Mouse (Mus musculus) kidney, adult 8-10 months (tissue): ENCODE data around the gene Lpar5.
A peak's percentile ranks its signal among the peaks of the same experiment; 100 is the strongest.
"Not testable (repeated sequence)": the region's sequence is repeated elsewhere in the genome, so short reads cannot be mapped to it uniquely, and the experiment has no call there.

Experiments used
- DNase-seq, 2 experiments: peaks; one replicate each; pipeline ENCODE4 v3.0.0; 2022

Gene Lpar5

DNA sequence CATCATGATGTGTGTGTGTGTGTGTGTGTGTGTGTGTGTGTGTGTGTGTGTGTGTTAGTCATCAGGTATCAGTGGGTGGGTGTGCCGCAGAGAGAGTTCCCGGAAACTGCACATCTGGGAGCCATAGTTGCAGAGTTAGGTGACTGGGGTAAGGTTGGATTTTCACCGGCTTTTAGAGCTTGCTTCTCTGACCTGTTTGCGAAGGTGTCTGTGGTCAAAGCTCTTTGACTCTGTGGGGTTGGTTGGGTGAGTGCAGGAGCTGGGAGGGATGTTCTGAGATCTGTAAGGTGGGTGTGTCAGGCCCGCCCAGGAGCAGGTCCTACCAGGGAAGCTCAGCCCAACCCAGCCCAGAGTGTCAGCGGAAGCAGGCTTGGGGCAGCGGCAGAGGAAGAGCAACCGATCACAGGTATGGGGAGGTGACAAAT lies at the start of gene Lpar5:
Gene Lpar5, plus strand, starts transcription at position 350 of the 425 bp plus-strand sequence.
- no peak for DNase-seq

DNA sequence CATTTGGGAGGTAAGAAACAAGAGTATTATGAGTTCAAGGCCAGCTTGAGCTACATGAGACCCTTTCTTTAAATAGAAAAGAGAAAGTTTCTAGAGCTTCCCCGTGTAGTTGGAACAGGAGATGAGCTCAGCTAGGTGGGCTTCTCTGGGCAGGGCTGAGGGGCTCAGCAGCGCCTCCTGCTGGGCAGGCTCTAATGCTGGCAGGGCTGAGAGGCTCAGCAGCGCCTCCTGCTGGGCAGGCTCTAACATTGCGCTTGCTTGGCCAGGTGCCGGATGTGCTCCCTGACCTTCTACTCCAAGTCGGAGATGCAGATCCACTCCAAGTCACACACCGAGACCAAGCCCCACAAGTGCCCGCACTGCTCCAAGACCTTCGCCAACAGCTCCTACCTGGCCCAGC lies 37.2 kb upstream of the Lpar5 start:
- DNase-seq = peak in 1 of 2 experiments; percentile 51

DNA sequence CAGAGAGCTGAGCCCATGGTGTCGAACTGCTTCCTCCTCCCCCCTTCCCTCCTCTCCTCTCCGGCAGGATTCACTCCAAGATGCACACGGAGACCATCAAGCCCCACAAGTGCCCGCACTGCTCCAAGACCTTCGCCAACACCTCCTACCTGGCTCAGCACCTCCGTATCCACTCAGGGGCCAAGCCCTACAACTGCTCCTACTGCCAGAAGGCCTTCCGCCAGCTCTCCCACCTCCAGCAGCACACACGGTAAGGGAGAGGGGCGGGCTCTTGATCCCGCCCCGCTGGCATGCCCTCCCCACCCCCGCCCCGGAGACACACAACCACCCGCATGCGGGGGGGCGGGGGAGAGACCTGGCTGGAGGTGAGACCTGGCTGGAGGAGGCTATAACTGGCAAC lies 36.1 kb upstream of the Lpar5 start:
- no peak for DNase-seq

- DNase-seq = no peak
Measured at GRCm38 (mm10) chr6:125038666-125039065, 29.1 kb upstream of the Lpar5 start.

DNA sequence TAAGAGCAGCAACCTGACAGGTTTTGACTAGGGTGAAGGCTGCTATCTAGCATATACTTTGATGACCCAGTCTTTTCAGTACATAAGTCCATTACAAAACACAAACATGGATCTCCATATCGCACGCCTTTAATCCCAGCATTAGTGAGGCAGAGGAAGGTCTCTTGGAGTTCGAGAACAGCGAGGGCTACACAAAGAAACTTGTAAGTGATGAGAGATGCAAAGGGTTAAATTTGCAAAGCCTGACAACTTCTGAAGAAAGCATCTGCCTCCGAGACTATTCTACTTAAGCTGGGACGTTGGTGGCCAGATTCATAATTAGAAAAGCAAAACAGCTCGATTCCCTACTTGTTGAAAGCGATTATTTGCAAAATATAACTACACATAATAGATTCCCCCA lies 28.6 kb upstream of the Lpar5 start:
- DNase-seq = peak in 1 of 2 experiments; percentile 23

DNA sequence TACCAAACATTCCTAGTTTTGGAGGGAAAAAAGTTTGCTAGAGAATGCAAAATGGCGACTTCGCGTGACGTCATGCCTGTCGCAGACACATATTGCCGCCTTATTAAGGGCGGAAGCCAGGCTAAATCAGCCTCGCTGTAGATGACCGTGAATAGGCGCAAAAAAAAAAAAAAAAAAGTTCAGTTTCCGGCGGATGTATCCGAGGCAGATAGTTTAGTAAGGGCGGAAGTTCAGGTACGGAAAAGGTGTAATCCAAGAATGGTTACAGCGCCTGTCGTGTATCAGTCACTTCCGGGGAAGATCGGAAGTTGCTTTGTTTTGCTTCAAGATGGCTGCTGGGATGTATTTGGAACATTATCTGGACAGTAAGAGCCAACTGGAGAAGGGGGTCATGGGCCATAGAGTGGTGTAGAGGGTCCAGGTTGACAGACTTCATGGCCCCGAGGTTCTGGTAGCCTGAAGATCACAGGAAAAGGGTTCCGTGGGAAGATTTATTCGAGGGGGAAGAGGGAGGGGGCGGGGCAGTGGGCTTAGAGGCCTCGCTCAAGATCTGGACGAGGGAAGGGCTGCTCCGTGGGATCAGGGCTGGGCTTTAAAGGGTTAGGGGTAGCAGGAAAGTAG lies 28.1 kb upstream of the Lpar5 start, which contains the start of gene Ing4:
Gene Ing4, plus strand, starts transcription at position 228 of the 621 bp plus-strand sequence.
- DNase-seq = peak; percentile 94 to 95

DNA sequence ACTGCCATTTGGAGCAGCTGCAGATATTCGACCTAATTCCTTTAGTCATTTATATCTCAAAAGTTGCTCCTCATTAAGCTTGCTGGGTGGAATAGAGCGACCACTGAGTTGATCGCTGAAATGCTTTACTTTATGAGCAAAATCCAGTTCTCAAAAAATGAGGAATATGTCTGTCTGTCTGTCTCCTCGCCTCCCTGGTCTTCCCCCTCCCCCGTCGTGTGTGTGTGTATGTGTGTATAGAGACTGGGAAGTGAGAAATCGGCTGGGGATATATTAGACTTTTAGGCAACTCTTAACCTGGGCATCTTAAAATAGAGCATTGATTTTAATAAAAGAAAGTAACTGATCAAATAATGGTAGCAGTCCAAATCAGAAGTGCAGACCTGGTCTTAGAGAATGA lies 27.5 kb upstream of the Lpar5 start:
- DNase-seq = no peak

DNA sequence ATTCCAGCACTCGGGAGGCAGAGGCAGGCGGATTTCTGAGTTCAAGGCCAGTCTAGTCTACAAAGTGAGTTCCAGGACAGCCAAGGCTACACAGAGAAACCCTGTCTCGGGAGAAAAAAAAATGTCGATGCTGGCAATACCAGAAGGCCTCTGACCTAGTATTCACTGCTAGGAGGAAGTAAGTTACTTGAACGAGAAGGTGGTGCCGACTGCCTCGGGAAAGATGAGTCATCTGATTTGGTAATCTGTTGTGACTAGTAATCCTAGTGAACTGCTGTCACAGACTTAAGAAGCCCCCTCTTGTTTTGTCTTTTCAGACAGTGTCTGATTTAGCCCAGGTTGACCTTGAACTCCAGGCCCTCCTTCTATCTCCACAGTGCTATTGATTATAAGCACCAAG lies 26.7 kb upstream of the Lpar5 start:
- DNase-seq = no peak

DNA sequence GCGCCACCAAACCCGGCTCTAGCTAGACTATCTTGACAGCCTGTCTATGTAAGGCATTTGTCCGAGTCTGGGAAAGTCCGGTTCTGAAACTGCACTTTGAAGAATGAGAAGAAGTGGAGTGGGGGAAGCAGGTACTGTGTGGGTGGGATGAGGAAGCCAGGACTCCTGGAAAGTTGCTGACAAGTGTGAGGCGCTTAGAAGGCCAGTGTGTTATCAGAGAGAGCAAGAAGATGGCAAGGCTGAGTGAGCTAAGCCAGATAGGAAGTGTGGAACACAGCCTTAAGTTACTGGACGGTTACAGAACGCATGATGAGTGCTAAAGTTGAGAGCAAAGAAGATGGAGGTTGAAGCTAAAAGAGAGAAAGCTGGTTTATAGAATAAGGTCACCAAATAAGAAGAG lies 25.6 kb upstream of the Lpar5 start:
- no peak for DNase-seq

DNA sequence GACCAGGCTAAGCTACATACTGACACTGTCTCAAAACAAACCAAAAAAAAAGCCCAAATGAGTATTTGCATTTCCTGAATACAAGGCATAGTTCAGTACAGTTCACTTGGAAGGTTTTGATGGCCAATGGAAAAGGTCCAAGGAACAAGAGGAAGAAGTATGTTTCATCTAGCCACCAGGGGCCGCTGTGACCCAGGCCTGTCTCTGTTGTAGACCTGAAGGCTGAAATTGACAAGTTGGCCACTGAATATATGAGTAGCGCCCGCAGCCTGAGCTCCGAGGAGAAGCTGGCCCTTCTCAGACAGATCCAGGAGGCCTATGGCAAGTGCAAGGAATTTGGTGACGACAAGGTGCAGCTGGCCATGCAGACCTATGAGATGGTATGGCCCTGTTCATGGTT lies 21.0 kb upstream of the Lpar5 start:
- peak; percentile 75 to 79 for DNase-seq

DNA sequence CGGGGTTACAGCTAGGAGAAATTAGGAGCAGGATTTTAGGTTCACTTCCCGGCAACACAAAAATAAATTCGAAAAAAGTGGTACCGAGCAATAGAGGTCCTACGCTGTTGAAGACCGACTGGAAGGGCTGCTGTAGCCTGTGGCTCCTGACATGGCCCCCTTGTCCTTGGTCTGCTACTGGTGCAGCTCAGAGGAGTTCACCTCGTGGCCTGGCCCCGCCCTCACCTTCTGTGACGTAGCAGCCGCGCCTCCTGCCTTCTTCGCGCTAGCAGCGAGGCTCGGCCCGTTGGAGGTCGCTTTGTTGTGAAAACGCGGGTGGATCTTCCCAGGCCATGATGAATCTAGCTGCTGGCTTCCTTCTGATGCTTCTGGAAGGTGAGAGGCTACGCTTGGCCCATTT lies 18.0 kb upstream of the Lpar5 start, which contains the start of gene Acrbp:
Gene Acrbp, plus strand, starts transcription at position 12 of the 400 bp plus-strand sequence.
- no peak for DNase-seq

GRCm38 (mm10) chr6:125051237-125051636 lies 16.5 kb upstream of the Lpar5 start:
- no peak for DNase-seq

DNA sequence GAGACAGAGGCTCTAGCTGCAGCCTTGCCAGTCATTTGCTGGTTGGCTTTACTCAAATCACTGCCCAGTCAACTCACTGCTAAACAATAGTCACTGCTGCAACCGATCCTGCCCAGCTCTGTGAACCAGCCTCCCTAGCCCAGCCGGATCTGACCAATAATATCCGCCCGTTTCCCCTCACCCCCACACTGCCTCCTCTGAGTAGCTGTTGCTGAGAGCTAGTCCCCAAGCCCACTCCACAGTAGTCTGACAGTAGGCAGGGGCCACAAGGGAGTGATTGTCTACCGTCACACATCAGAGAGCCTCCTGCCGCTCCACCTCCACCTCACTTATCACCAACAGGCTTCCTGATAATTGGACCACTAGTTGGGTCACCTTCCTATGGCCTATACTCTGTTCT lies 6.2 kb upstream of the Lpar5 start:
- no peak for DNase-seq

GRCm38 (mm10) chr6:125062511-125062910 lies 5.2 kb upstream of the Lpar5 start:
- DNase-seq = no peak

DNA sequence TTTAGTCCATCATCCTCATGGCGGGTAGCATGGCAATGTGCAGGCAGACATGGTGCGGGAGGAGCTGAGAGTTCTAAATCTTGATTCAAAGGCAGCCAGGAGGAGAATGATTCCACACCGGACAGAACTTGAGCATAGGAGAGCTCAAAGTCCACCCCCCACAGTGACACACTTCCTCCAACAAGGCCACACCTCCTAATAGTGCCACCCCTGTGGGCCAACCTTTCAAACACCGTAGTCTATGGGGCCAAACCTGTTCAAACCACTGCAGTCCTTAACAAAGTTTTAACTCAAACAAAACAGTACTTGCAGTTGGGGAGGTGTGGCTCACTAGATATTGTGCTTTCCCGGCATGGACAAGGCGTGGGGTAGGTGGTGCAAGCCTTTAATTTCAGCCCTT lies 3.8 kb upstream of the Lpar5 start:
- no peak for DNase-seq

DNA sequence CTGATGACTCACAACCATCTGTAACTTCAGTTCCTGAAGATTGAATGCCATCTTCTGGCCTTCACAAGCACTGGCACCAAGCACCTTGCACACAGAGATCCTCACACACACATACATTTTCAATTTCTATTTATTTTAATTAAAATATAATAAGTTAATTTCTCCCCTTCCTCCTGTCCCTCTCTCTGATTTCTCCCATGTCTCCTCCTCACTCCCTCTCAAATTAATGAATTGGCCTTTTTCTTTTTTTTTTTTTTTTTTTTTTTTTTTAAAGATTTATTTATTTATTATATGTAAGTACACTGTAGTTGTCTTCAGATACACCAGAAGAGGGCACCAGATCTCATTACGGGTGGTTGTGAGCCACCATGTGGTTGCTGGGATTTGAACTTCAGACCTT lies 2.5 kb upstream of the Lpar5 start:
- not testable (repeated sequence) for DNase-seq

DNA sequence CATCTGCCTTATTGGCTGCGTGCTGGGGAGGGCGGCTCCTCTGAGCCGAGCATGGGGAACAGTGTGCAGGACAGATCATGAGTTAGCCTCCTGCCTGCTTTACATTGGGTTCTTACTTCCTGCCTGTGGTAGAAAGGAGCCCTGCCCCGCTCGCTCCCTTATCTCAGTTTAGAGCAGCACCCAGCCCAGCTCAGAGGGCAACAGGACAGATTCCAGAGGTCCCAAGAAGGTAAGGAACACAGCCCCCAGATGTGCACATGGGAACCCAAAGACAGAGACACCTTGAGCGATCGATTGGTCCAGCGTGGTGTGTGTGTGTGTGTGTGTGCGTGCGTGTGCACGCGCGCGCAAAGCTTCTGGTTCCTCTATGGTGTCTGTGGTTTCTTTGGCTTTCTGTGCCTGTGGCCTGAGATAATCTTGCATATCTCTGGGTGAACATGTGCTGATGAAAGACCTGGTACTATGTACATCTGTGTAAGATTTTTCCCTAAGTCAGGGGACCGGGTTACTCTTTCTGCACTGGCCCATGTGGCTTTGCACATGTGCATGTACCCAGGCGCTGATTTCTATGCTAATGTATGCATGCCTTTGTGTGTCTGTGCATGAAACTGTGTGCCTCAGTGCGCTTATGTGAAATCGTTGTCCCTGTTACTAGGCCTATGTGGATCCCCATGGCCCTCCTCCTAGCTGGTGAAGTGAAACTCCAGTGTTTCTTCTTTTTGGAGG lies 3.6 kb downstream of the Lpar5 start:
- no peak for DNase-seq

GRCm38 (mm10) chr6:125071896-125072279 lies 4.2 kb downstream of the Lpar5 start:
- DNase-seq = no peak

DNA sequence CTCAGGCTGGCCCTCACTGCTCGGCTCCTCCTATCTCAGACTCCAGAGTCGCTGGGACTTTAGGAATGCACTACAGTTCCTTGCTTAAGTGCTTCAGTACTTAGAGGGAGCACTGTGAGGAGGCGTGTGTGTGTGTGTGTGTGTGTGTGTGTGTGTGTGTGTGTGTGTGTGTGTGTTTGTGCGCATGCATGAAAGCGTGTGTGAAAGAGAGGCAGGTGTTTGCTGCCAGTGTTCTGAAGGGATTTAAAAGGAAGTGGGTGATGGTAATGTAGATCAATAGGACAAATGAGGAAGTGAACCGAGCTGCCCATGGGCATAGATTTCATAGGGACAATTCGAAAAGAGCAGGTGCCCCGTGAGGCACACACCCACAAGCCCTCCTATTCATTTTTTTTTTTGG lies 6.1 kb downstream of the Lpar5 start:
- DNase-seq = no peak

DNA sequence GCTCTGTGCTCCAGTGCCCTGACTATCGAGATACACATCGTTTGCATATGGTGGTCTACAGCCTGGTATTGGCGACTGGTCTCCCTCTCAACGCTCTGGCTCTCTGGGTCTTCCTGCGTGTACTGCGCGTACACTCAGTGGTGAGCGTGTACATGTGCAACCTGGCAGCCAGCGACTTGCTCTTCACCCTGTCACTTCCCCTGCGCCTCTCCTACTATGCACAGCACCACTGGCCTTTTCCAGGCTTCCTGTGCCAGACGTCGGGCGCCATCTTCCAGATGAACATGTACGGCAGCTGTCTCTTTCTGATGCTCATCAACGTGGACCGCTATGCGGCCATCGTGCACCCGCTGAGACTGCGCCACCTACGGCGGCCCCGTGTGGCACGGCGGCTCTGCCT lies 13.7 kb downstream of the Lpar5 start:
- no peak for DNase-seq

- peak; percentile 92 to 93 for DNase-seq
Measured at GRCm38 (mm10) chr6:125081797-125082560, 14.3 kb downstream of the Lpar5 start.

DNA sequence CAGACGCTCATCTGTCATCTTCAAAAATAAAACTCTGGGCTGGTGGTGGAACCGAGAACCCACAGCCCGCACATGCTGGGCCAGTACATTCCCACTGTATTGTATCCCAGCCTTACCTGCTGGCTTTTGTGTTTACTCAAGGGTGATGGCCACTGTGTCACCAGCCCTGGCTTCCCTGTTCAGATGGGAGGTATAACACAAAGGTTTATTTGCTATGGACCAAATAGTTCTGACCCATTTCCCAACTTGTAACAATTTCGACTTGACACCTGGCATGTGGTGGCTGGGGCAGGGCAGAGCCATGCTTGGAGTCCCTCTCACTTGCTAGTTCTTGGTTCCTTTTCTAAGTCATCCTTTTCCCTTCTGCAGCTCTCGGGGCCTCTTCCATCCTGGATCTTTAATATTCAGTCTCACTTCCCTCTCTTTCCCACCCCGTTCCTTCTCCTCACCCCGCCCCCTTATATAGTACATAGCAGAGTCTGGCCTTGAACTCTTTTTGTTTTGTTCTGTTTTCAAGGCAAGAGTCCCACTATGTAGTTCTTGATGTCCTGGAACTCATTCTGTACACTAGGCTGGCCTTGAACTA lies 15.2 kb downstream of the Lpar5 start:
- no peak for DNase-seq

- DNase-seq = peak in 1 of 2 experiments; percentile 70
Measured at GRCm38 (mm10) chr6:125084424-125084823, 16.7 kb downstream of the Lpar5 start.
